Mouse (Mus musculus) forebrain, embryonic 14.5 days (tissue): ENCODE data around the gene Smpd3. TPM values are rescaled to one million over a fixed set of nuclear protein-coding genes. Genes with fewer than 3 reads are reported as not detected.

ENCODE experiments used
- ATAC-seq: fragments of 200-750 bp; cut with Nextera tagmentation; 2 replicates; pipeline ENCODE4 v1.8.0; 2017; ENCODE audit warnings: mild to moderate bottlenecking, moderate library complexity
- DNase-seq: peaks from one replicate; pipeline ENCODE4 v3.0.0-alpha.2; 2015; ENCODE audit warnings: low spot score
- H3K27ac ChIP-seq: fragments of 300-500 bp; sonication (generic); 2 replicates; pipeline ENCODE4 v1.5.1; 2014; ENCODE audit warnings: low read depth, mild to moderate bottlenecking, control low read depth, low read length, moderate library complexity
- H3K27me3 ChIP-seq: fragments of 300-500 bp; sonication (generic); replicated peaks from 2 replicates; pipeline ENCODE4 v1.6.1; 2014; ENCODE audit warnings: low read length, control low read depth, mixed read lengths; ENCODE audit not compliant: control insufficient read depth, insufficient read depth
- H3K36me3 ChIP-seq: fragments of 300-500 bp; sonication (generic); 2 replicates; pipeline ENCODE4 v1.6.1; 2014; ENCODE audit warnings: low read length, control low read depth; ENCODE audit not compliant: control insufficient read depth, insufficient read depth
- H3K4me1 ChIP-seq: fragments of 300-500 bp; sonication (generic); 2 replicates; pipeline ENCODE4 v1.6.1; 2014; ENCODE audit warnings: antibody characterized with exemption, low read length, control low read depth; ENCODE audit not compliant: control insufficient read depth, insufficient read depth
- H3K4me2 ChIP-seq: fragments of 300-500 bp; sonication (generic); 2 replicates; pipeline ENCODE4 v1.6.1; 2014; ENCODE audit warnings: mild to moderate bottlenecking, control low read depth, low read length
- H3K4me3 ChIP-seq: fragments of 300-500 bp; sonication (generic); 2 replicates; pipeline ENCODE4 v1.5.1; 2014; ENCODE audit warnings: low read depth, low read length, control low read depth
- H3K9ac ChIP-seq: fragments of 300-500 bp; sonication (generic); 2 replicates; pipeline ENCODE4 v1.6.1; 2014; ENCODE audit warnings: mild to moderate bottlenecking, low read length, control low read depth, moderate library complexity
- H3K9me3 ChIP-seq: fragments of 300-500 bp; sonication (generic); replicated peaks from 2 replicates; pipeline ENCODE4 v1.6.1; 2016; ENCODE audit warnings: low read length, control low read depth, mixed read lengths; ENCODE audit not compliant: control insufficient read depth
- WGBS: fragments of 180-500 bp; shearing (Covaris S2); extraction: QIAGEN DNeasy Blood & Tissue Kit; methylation state at CpG from one replicate; pipeline ENCODE4 v1.1.7; 2014; 5-methylcytosine and 5-hydroxymethylcytosine counted together
- polyA plus RNA-seq: library from polyadenylated mRNA; unstranded; fragments of >200 nt; fragmentation: Nextera tagmentation; extraction: Ambion mirVana; gene quantifications from 2 replicates; pipeline ENCODE4 v1.2.1, GENCODE M21; 2014

Smpd3 gene
- polyA plus RNA-seq, 1 experiment from 2014 or later: 24.2 TPM

DNA sequence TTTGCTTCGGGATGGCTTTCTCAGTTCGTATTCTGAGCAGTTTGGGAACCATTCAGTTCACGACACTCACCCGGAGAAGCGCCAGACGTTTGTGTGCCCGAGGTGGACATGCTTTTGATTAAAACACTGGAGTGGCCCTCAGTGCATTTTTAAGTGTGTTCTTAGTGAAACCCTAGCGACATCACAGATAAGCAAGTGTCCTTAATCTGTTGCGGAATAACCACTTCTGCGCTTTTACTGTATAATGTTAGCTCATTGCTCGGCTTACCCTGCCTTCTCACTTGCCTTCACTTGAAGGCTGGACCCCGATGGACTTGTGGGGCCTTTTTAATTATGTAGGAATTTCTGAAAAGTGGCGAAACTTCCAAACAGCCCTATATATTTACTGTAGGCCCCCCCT lies 126.4 kb downstream of the Smpd3 start:
- no peaks in the 10 kb centered on the region for H3K9me3 ChIP-seq
- H3K27ac ChIP-seq: peak overlapping the region; percentile 89
- 5% methylated on average over 13 of the region's 13 CpGs for WGBS
- no peaks in the 10 kb centered on the region for H3K27me3 ChIP-seq
- no peak for ATAC-seq
- H3K9ac ChIP-seq: peak overlapping the region; percentile 90
- peak; percentile 31 for DNase-seq
- H3K4me1 ChIP-seq: peaks cover 11% of the 10 kb centered on the region
- H3K36me3 ChIP-seq: peaks cover 42% of the 10 kb centered on the region
- H3K4me2 ChIP-seq: peak overlapping the region; percentile 82
- H3K4me3 ChIP-seq: peak overlapping the region; percentile 79

DNA sequence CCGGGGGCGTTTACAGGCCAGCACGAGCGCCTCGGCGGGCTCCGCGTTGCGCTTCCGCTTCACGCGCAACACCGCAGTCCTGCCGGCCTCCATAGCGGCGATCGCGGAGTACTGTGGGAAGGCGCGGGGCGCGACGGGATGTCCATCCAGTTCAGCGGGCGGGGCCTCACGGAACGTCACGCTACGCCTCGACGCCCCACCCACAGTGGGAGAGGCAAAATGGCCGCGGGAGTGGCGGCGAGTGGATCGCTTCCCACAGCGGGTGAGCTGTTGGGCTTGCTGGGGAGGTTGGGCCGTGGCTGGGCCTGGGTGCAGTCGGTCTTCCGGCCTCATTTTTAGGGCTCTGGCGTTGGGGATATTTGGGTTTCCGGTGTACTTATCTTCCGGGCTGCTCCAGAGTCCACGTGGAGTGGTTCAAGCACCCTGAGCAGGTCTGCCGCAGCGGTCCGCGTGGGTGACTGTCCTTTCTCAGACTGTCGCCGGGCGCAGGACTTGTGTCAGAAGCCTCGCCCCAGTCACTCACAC lies 126.9 kb downstream of the Smpd3 start, which contains the start of the genes Slc7a6os and Prmt7:
Gene Slc7a6os, minus strand, starts transcription at position 115 of the 525 bp plus-strand sequence.
Gene Prmt7, plus strand, starts transcription at position 116 of the 525 bp plus-strand sequence.
- Histone ChIP-seq H3K9me3 (no peaks in the 10 kb centered on the region), H3K27me3 (no peaks in the 10 kb centered on the region), H3K4me2 (peak within 1 kb of the TSS; percentile 82), H3K27ac (peak within 1 kb of the TSS; percentile 89), H3K4me1 (peaks cover 11% of the 10 kb centered on the region), H3K9ac (peak within 1 kb of the TSS; percentile 90), H3K36me3 (peaks cover 38% of the 10 kb centered on the region), H3K4me3 (peak within 1 kb of the TSS; percentile 79)
- WGBS: under 1% methylated on average over 52 of the region's 52 CpGs
- ATAC-seq (peak; percentile 100), DNase-seq (peak; percentile 97)

GRCm38 (mm10) chr8:106210035-106210731 lies 127.6 kb downstream of the Smpd3 start:
- Histone ChIP-seq H3K27ac (peak overlapping the region; percentile 89), H3K4me2 (peak overlapping the region; percentile 82), H3K4me1 (peaks cover 11% of the 10 kb centered on the region), H3K36me3 (peaks cover 38% of the 10 kb centered on the region), H3K9ac (peak overlapping the region; percentile 90), H3K4me3 (peak overlapping the region; percentile 79), H3K27me3 (no peaks in the 10 kb centered on the region), H3K9me3 (no peaks in the 10 kb centered on the region)
- DNase-seq (no peak), ATAC-seq (peak; percentile 72)
- WGBS: 1% methylated on average over 34 of the region's 35 CpGs

Other genes with a start within 250 kb of the Smpd3 start
- 0.15 TPM in 1 of 2 replicates, not detected in the other for gene Esrp2, start 201.0 kb downstream of the Smpd3 start, polyA plus RNA-seq
- gene Pla2g15, start 187.6 kb downstream of the Smpd3 start, polyA plus RNA-seq: 7.8 and 7.9 TPM in 2 replicates
- gene Slc7a6, start 169.1 kb downstream of the Smpd3 start, polyA plus RNA-seq: 78.2 and 86.3 TPM in 2 replicates
- gene Slc7a6os, start 127.1 kb downstream of the Smpd3 start, polyA plus RNA-seq: 27.7 and 33.8 TPM in 2 replicates
- 54.1 and 59.5 TPM in 2 replicates for gene Prmt7, start 127.1 kb downstream of the Smpd3 start, polyA plus RNA-seq
- 49.6 and 56.4 TPM in 2 replicates for gene Zfp90, start 77.3 kb upstream of the Smpd3 start, polyA plus RNA-seq
- gene 6030452D12Rik, start 162.5 kb upstream of the Smpd3 start, polyA plus RNA-seq: not detected in 2 replicates
- gene Cdh3, start 172.9 kb upstream of the Smpd3 start, polyA plus RNA-seq: 0.67 and 1.1 TPM in 2 replicates
- gene Gm10073, start 235.5 kb upstream of the Smpd3 start, polyA plus RNA-seq: 5.8 and 7.7 TPM in 2 replicates